Mouse (Mus musculus) stomach, embryonic 16.5 days (tissue): Measurements from ENCODE around the gene Rabac1. TPM values are rescaled to one million over a fixed set of nuclear protein-coding genes. Genes with fewer than 3 reads are reported as not detected.

Experiments
- ATAC-seq: fragments of 200-750 bp; cut with Nextera tagmentation; 2 replicates; pipeline ENCODE4 v1.8.0; 2017; ENCODE audit warnings: moderate number of reproducible peaks, moderate TSS enrichment; ENCODE audit not compliant: insufficient read depth, low FRiP score
- H3K27ac ChIP-seq: fragments of 300-500 bp; sonication (generic); 2 replicates; pipeline ENCODE4 v1.5.1; 2014; ENCODE audit warnings: low read length
- H3K27me3 ChIP-seq: fragments of 300-500 bp; sonication (generic); 2 replicates; pipeline ENCODE4 v1.6.1; 2014; ENCODE audit warnings: low read length, control low read depth, mixed read lengths; ENCODE audit not compliant: control insufficient read depth, insufficient read depth
- H3K36me3 ChIP-seq: fragments of 300-500 bp; sonication (generic); 2 replicates; pipeline ENCODE4 v1.6.1; 2014; ENCODE audit warnings: low read length; ENCODE audit not compliant: control insufficient read depth, insufficient read depth
- H3K4me1 ChIP-seq: fragments of 300-500 bp; sonication (generic); 2 replicates; pipeline ENCODE4 v1.6.1; 2014; ENCODE audit warnings: low read length, control low read depth, mixed read lengths; ENCODE audit not compliant: control insufficient read depth, insufficient read depth
- H3K4me2 ChIP-seq: fragments of 300-500 bp; sonication (generic); 2 replicates; pipeline ENCODE4 v1.6.1; 2014; ENCODE audit warnings: low read depth, low read length, mixed read lengths
- H3K4me3 ChIP-seq: fragments of 300-500 bp; sonication (generic); replicated peaks from 2 replicates; pipeline ENCODE4 v1.5.1; 2014; ENCODE audit warnings: mild to moderate bottlenecking, low read length
- H3K9ac ChIP-seq: fragments of 300-500 bp; sonication (generic); 2 replicates; pipeline ENCODE4 v1.6.1; 2014; ENCODE audit warnings: low read length
- H3K9me3 ChIP-seq: fragments of 300-500 bp; sonication (generic); replicated peaks from 2 replicates; pipeline ENCODE4 v1.6.1; 2016; ENCODE audit warnings: low read length, control low read depth; ENCODE audit not compliant: control insufficient read depth
- WGBS: fragments of 180-500 bp; shearing (Covaris S2); extraction: QIAGEN DNeasy Blood & Tissue Kit; methylation state at CpG from one replicate; pipeline ENCODE4 v1.1.7; 2014; 5-methylcytosine and 5-hydroxymethylcytosine counted together
- polyA plus RNA-seq: library from polyadenylated mRNA; unstranded; fragments of >200 nt; fragmentation: Nextera tagmentation; extraction: Ambion mirVana; gene quantifications from 2 replicates; pipeline ENCODE4 v1.2.1, GENCODE M21; 2015

Gene Rabac1
- 186 and 227 TPM in 2 replicates for polyA plus RNA-seq

DNA sequence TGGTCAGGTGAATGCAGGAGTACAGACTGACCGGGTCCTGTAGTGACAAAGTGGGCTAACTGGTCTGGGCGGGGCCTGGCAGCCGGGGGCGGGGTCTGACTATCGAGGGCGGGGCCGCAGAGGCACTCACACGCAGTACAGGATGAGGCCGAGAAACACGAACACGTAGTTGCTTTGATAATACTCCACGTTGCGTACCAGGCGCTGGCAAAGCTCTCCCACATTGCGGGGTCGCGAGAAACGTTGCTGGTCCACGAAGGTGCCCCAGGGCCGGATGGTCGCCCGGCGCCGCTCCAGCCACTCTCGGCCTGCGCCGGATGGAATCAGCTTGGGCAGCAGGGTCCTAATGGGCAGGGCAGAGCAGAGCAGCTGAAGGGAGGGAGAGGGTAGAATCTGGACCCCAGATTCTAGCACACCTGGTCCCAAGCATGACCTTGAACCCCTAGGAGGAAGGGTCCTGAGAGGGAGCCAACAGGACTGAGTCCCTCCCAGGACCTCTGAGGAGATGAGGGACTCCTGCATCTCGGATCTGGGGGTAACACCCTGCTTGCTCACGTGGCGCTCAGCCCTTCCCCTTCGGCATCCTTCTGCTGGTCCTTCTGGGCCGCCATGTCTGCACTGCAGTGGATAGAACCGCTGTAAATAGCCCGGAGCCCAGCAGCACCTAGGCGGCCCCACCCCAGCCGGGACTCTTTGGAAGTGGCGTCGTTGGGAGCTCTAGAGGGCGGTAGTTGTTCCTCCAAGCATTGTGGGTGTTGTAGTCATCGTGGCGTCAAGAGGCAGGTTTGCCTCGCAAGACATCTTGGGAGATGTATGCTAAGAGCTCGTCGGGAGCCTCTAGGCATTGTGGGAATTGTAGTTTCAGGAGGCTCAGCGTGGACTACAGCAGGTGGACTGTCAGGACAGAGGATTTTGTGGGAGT lies at the start of gene Rabac1:
Gene Rabac1, minus strand, starts transcription at position 783 of the 922 bp plus-strand sequence.
- Histone ChIP-seq H3K4me3 (peak within 1 kb of the TSS; percentile 89), H3K27ac (peak within 1 kb of the TSS; percentile 89), H3K27me3 (no peaks in the 10 kb centered on the region), H3K4me1 (peaks cover 10% of the 10 kb centered on the region; the same call in 1 of the 2 replicates), H3K9ac (peak within 1 kb of the TSS; percentile 92), H3K9me3 (no peaks in the 10 kb centered on the region), H3K4me2 (peak within 1 kb of the TSS; percentile 90), H3K36me3 (peaks cover 8% of the 10 kb centered on the region; the same call in 1 of the 2 replicates)
- ATAC-seq: peak; percentile 94
- under 1% methylated on average over 45 of the region's 45 CpGs for WGBS

DNA sequence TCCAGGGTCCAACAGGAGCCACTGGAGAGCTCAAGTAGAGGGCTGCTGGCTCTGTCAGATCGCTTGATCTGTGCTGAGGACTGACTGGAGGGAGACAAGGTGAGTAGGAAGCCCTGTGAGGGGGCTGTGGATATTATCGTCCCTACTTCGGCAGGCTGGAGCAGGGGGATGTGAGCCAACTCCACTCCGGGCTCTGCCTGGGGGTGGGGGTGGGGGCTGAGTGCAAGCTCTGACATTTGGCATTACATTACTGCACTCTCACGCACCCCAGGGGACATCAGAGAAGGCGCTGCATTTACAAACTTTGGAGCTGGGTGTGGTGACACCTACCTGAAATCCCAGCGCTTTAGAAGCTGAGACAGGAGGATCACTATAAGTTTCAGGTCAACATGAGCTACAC lies 39.0 kb upstream of the Rabac1 start:
- no peaks in the 10 kb centered on the region for H3K9me3 ChIP-seq
- no peak overlapping the region for H3K9ac ChIP-seq
- no peaks in the 10 kb centered on the region; the same call in 1 of the 2 replicates for H3K36me3 ChIP-seq
- H3K4me3 ChIP-seq: no peak overlapping the region
- H3K4me1 ChIP-seq: no peaks in the 10 kb centered on the region
- WGBS: 61% methylated on average over 7 of the region's 7 CpGs
- ATAC-seq: no peak
- no peak overlapping the region for H3K27ac ChIP-seq
- peaks cover 54% of the 10 kb centered on the region for H3K27me3 ChIP-seq
- no peak overlapping the region for H3K4me2 ChIP-seq

DNA sequence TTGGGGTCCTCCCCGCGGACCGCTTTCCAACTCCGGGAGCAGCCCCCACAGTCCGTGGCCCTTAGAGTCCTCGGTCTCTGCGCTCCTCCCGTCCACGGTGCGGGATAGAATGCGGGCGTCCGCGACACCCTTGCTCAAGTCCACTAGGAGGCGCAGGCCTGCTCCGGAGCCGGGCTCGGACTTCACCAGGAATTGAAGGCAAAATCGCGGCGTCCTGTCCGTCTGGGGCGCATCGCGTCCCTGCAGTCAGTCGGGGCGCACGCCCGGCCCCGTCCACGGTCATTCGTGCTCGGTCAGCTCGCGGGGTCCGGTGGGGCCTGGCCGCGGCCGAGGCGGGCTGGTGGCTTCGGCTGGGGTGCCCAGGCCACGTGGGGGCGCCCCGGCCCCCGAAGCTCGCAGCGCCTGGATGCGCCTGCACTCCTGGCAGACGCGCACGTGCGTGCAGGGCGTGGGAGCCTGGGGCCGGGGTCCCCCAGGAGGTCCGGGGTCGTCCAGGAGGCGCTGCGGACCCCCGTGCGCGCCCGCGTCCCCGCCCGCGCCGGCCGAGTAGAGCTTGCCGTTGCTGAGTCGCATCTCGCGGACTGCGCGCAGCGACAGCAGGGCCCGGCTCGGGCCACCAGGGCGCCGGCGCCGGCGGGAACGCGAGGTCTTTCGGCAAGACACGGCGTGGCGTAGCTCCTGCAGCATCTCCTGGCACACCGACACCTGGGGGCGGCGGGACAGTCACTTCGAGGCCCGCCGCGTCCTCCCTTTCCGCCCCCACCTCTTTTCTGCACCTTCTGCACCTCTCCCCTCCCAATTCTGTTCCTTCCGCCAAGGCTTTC lies 37.7 kb upstream of the Rabac1 start:
- Histone ChIP-seq H3K4me3 (peak overlapping the region; percentile 37), H3K9me3 (no peaks in the 10 kb centered on the region), H3K36me3 (no peaks in the 10 kb centered on the region; the same call in 1 of the 2 replicates), H3K27me3 (peaks cover 67% of the 10 kb centered on the region), H3K4me2 (peak overlapping the region; percentile 62), H3K27ac (no peak overlapping the region), H3K4me1 (0 out of 2 replicates have a peak, but pooled peaks cover 4% of the 10 kb centered on the region), H3K9ac (peak overlapping the region; percentile 38; the same call in 1 of the 2 replicates)
- WGBS: 5% methylated on average over 96 of the region's 97 CpGs
- 0 out of 2 replicates have a peak, but pooled peaks have one; percentile 9 for ATAC-seq

DNA sequence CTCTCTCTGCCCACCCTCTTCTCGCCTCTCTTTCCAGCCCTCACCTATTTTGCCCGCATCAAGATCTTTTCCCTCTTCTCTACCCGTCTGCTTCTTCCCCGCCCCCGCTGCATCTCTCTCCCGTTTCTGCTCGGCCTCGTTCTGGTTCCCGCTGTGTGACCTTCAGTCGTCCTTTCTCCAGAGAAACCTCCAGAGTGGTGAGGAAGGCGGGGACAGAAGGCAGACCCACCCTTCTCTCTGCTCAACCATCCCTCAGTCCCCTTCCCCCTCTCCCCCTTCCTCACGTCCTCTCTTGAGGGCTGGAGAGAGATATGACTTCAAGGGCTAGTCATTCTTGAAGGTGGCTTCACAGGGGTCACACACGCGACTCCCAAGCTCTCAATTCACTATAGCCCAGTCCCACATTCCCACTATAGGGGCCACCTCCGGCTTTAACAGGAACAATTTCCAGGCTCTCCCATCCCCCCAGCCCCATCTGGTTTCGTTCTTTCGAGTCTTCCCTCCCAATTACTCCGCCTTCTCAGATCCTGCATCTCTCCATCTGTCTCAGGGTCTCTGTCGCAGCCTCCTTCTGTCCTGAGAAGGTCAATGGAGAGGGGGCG lies 36.6 kb upstream of the Rabac1 start:
- Histone ChIP-seq H3K9me3 (no peaks in the 10 kb centered on the region), H3K4me3 (no peak overlapping the region), H3K27ac (no peak overlapping the region), H3K27me3 (peaks cover 76% of the 10 kb centered on the region), H3K36me3 (no peaks in the 10 kb centered on the region; the same call in 1 of the 2 replicates), H3K4me2 (no peak overlapping the region), H3K4me1 (0 out of 2 replicates have a peak, but pooled peaks cover 6% of the 10 kb centered on the region), H3K9ac (no peak overlapping the region)
- WGBS: 14% methylated on average over 20 of the region's 20 CpGs
- no peak for ATAC-seq

DNA sequence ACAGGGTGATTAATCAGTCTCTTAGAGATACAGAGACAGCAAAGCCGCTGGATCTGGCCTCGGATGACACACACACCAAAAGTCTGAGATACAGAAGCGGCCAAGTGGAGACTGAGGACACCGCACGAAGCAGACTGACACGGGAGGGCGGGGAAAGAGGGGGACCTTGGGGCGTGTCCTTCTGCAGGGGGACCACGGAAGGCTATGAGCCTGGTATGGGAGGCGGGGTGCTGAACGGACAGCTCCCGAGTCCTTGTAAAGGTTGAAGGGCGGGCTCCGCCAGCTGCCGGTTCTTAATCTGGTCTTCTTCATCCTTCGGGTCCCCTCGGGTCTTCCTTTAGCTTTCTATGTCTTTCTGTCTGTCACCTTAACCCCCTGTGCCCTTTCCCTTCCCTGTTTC lies 36.1 kb upstream of the Rabac1 start:
- H3K27me3 ChIP-seq: peaks cover 76% of the 10 kb centered on the region
- 2% methylated on average over 17 of the region's 17 CpGs for WGBS
- H3K36me3 ChIP-seq: no peaks in the 10 kb centered on the region; the same call in 1 of the 2 replicates
- H3K27ac ChIP-seq: no peak overlapping the region
- H3K9me3 ChIP-seq: no peaks in the 10 kb centered on the region
- H3K4me3 ChIP-seq: no peak overlapping the region
- 0 out of 2 replicates have a peak, but pooled peaks cover 6% of the 10 kb centered on the region for H3K4me1 ChIP-seq
- no peak overlapping the region for H3K4me2 ChIP-seq
- no peak for ATAC-seq
- H3K9ac ChIP-seq: no peak overlapping the region

DNA sequence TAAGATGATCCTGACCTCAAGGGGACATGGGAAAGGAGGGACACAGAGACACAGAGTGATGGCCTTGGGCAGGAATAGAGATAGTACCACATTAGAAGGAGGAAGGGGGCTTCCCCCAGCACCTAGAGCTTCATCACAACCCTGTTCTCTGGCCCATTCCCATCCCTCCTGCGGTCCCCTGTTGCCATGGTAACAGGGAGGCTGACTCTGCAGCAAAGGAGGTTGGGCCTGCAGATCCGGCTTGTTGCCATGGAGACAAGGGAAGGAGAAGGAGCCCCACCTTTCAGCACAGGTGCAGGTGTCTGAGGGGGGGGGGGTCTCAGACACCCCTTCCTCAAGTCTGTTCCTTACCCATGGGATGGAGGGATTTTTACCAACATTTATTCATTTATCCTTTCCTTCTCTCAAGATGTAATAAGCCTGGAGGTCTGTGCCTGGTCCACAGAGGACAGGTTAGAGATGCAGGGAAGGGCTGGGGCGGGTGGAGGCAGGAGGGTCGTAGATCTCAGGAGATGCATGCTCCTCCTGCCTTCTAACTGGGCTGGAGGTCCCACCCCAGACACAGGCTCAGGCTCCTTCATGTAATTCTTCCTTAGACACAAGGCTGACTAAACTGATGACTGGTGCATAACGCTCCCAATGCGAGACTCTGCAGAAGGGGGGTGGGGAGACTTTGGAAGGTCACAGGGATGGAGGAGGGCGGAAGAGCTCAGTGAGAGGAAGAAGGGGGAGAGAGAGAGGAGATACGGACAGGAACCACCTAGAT lies 35.2 kb upstream of the Rabac1 start:
- no peak overlapping the region for H3K4me3 ChIP-seq
- H3K9ac ChIP-seq: no peak overlapping the region
- H3K27ac ChIP-seq: no peak overlapping the region
- no peak overlapping the region for H3K4me2 ChIP-seq
- 0 out of 2 replicates have a peak, but pooled peaks cover 6% of the 10 kb centered on the region for H3K4me1 ChIP-seq
- no peaks in the 10 kb centered on the region for H3K9me3 ChIP-seq
- H3K36me3 ChIP-seq: no peaks in the 10 kb centered on the region
- H3K27me3 ChIP-seq: peaks cover 76% of the 10 kb centered on the region
- no peak for ATAC-seq
- 26% methylated on average over 8 of the region's 8 CpGs for WGBS

DNA sequence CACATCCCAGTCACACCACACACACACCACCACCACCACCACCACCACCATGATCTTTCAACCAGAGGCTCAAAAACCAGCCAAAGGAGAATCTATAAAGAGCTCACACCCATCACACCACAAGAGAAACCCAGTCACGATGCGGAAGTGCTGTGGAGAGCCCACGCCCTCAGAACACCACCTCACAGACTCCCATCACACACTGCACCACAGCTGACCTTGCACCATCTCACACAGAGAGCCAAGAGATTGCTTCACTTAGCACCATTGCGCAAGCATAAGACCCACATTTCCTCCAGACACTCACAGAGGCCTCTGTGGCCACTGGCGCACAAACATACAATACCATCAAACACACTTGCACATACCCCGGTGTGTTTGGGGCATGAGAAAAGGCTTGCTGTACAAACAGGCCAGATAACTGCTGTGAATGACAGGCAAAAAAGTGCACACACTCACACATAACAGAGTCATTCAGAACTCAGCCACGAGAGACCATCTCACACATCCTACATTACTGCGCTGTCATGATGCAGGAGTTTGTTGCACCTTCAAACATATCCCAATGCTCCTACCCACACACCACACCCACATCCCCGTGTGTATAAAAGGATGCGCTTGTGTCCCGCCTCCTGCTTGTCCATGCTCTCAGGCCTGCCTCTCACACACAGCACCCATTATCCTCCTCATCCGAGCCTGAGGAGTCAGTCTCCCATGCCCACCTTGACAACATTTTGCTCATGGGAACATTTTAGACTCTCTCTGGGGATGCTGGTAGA lies 34.2 kb upstream of the Rabac1 start:
- Histone ChIP-seq H3K4me3 (no peak overlapping the region), H3K9ac (no peak overlapping the region), H3K4me1 (0 out of 2 replicates have a peak, but pooled peaks cover 6% of the 10 kb centered on the region), H3K9me3 (no peaks in the 10 kb centered on the region), H3K4me2 (no peak overlapping the region), H3K27ac (no peak overlapping the region), H3K36me3 (no peaks in the 10 kb centered on the region), H3K27me3 (peaks cover 70% of the 10 kb centered on the region)
- 75% methylated on average over 12 of the region's 12 CpGs for WGBS
- ATAC-seq: no peak
